Mouse (Mus musculus) kidney, embryonic 16.5 days (tissue): ENCODE measurements around the gene Glipr1. TPM values are rescaled to one million over a fixed set of nuclear protein-coding genes. Genes with fewer than 3 reads are reported as not detected.
"Not testable (repeated sequence)": the region's sequence is repeated elsewhere in the genome, so short reads cannot be mapped to it uniquely, and the experiment has no call there.

ENCODE experiments used
- ATAC-seq: fragments of 200-750 bp; cut with Nextera tagmentation; 2 replicates; pipeline ENCODE4 v1.8.0; 2017; ENCODE audit warnings: moderate TSS enrichment; ENCODE audit not compliant: low FRiP score, low TSS enrichment
- H3K27ac ChIP-seq: fragments of 300-500 bp; sonication (generic); 2 replicates; pipeline ENCODE4 v1.5.1; 2014; ENCODE audit warnings: low read length
- H3K27me3 ChIP-seq: fragments of 300-500 bp; sonication (generic); 2 replicates; pipeline ENCODE4 v1.6.1; 2014; ENCODE audit warnings: low read length, control low read depth, mixed read lengths; ENCODE audit not compliant: insufficient read depth
- H3K36me3 ChIP-seq: fragments of 300-500 bp; sonication (generic); 2 replicates; pipeline ENCODE4 v1.6.1; 2014; ENCODE audit warnings: low read length, control low read depth, mixed read lengths; ENCODE audit not compliant: insufficient read depth
- H3K4me1 ChIP-seq: fragments of 300-500 bp; sonication (generic); 2 replicates; pipeline ENCODE4 v1.6.1; 2014; ENCODE audit warnings: low read length, control low read depth, mixed read lengths; ENCODE audit not compliant: insufficient read depth
- H3K4me2 ChIP-seq: fragments of 300-500 bp; sonication (generic); replicated peaks from 2 replicates; pipeline ENCODE4 v1.6.1; 2014; ENCODE audit warnings: low read depth, low read length
- H3K4me3 ChIP-seq: fragments of 300-500 bp; sonication (generic); 2 replicates; pipeline ENCODE4 v1.5.1; 2014; ENCODE audit warnings: mild to moderate bottlenecking, low read length
- H3K9ac ChIP-seq: fragments of 300-500 bp; sonication (generic); replicated peaks from 2 replicates; pipeline ENCODE4 v1.6.1; 2014; ENCODE audit warnings: low read length
- H3K9me3 ChIP-seq: fragments of 300-500 bp; sonication (generic); 2 replicates; pipeline ENCODE4 v1.6.1; 2016; ENCODE audit warnings: low read length, control low read depth
- WGBS: fragments of 180-500 bp; shearing (Covaris S2); extraction: QIAGEN DNeasy Blood & Tissue Kit; methylation state at CpG from one replicate; pipeline ENCODE4 v1.1.7; 2014; 5-methylcytosine and 5-hydroxymethylcytosine counted together
- polyA plus RNA-seq: library from polyadenylated mRNA; unstranded; fragments of >200 nt; fragmentation: Nextera tagmentation; extraction: Ambion mirVana; gene quantifications from 2 replicates; pipeline ENCODE4 v1.2.1, GENCODE M21; 2015

The Glipr1 gene
- 1.4 and 2.7 TPM in 2 replicates for polyA plus RNA-seq

DNA sequence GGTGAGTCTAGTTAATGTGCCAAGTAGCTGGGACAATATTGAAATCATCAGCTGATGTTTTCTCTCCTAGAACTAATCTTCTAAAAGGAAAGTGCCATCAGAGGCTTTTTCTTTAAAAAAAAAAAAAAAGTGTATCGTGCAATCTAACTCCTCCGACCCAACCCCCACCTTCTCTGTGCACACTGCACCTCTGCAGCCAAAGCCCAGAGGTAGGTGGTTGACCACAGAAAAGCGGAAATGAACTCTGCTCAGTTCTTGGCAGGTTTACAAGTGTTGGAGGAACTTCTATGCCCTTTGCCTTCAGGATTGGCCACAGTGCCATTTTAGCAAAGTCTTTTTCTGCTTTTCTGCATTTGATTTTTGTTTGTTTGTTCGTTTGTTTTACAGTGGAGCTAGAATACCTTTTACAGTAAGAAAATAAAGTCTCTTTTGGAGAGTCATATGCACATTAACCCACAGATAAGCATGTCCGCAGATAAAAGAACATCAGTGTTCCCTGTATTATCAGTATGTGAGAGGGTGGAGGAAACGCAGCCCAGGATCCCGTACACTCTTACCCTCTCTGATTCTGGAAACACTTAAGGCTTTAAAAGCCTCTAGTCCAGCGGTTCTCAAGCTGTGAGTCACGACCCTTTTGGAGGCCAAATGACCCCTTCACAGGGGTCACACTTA is at the start of gene Glipr1:
Glipr1 (minus strand) TSS at position 88 of the 672 bp plus-strand sequence.
- H3K27ac ChIP-seq: no peak within 1 kb of the TSS
- 69% methylated on average over 9 of the region's 9 CpGs for WGBS
- no peaks in the 10 kb centered on the region for H3K27me3 ChIP-seq
- H3K4me3 ChIP-seq: no peak within 1 kb of the TSS
- no peaks in the 10 kb centered on the region for H3K36me3 ChIP-seq
- no peaks in the 10 kb centered on the region; the same call in 1 of the 2 replicates for H3K9me3 ChIP-seq
- no peak within 1 kb of the TSS for H3K9ac ChIP-seq
- no peaks in the 10 kb centered on the region for H3K4me1 ChIP-seq
- no peak for ATAC-seq
- no peak within 1 kb of the TSS for H3K4me2 ChIP-seq

DNA sequence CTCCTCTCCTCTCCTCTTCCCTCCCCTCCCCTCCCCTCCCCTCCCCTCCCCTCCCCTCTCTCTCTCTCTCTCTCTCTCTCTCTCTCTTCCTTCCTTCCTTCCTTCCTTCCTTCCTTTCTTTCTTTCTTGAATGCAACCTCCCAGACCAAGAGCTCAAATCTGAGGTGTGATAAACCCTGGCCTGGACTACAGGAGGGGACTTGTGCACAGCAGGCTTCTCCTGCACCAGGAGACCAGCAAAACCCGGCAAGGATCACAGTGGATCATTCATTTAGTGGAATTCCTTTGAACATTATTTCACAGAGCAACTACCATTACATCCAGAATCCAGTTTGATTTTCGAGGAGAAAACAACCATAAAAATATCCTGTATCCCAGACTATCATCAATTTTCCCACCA is 49.5 kb upstream of the Glipr1 start:
- 70% methylated on average over 2 of the region's 2 CpGs for WGBS
- not testable (repeated sequence) for H3K9me3 ChIP-seq, ATAC-seq, H3K9ac ChIP-seq, H3K36me3 ChIP-seq, H3K27ac ChIP-seq, H3K4me3 ChIP-seq, H3K27me3 ChIP-seq, H3K4me2 ChIP-seq, H3K4me1 ChIP-seq

- Histone ChIP-seq H3K4me1 (no peaks in the 10 kb centered on the region), H3K4me3 (no peak overlapping the region), H3K9me3 (no peaks in the 10 kb centered on the region), H3K9ac (no peak overlapping the region), H3K27me3 (no peaks in the 10 kb centered on the region), H3K36me3 (no peaks in the 10 kb centered on the region), H3K4me2 (no peak overlapping the region), H3K27ac (no peak overlapping the region)
- no peak for ATAC-seq
Observed at GRCm38 (mm10) chr10:112051220-112051619, 48.8 kb upstream of the Glipr1 start.

- H3K9ac ChIP-seq, H3K27ac ChIP-seq, H3K36me3 ChIP-seq, H3K4me3 ChIP-seq, H3K9me3 ChIP-seq, H3K4me2 ChIP-seq, H3K4me1 ChIP-seq, H3K27me3 ChIP-seq: not testable (repeated sequence)
- ATAC-seq: 0 out of 2 replicates have a peak, but pooled peaks have one; percentile 51
- WGBS: 30% methylated on average over 13 of the region's 14 CpGs
Observed at GRCm38 (mm10) chr10:112044283-112044682, 41.9 kb upstream of the Glipr1 start.

GRCm38 (mm10) chr10:112043523-112043922 is 41.1 kb upstream of the Glipr1 start:
- ATAC-seq: not testable (repeated sequence)

DNA sequence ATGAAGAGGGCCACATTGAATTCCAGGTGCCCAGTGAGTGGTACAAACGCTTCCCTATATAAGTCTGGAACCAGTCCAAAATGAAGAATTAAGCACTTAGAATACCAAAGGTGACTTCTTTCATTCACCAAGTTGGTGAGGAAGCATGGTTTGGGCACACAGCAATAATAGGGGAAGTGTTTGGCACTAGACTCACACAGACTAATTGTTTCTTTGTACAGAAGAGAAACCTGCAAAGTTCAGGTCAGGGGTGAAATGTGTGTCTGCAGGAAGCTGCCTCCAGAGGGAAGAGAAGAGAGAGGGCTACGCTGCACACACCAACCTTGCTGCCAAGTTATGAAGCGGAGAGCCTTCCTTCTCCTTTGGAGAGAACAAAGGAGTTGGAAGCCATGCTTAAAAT is 26.3 kb upstream of the Glipr1 start:
- not testable (repeated sequence) for H3K4me1 ChIP-seq, ATAC-seq, H3K9me3 ChIP-seq, H3K4me3 ChIP-seq, H3K4me2 ChIP-seq, H3K36me3 ChIP-seq, H3K27me3 ChIP-seq, H3K9ac ChIP-seq, H3K27ac ChIP-seq
- WGBS: 64% methylated on average over 3 of the region's 3 CpGs

More at GRCm38 (mm10) chr10:112043523-112043922, 41.1 kb upstream of the Glipr1 start:
- WGBS: 74% methylated on average over 9 of the region's 9 CpGs
- not testable (repeated sequence) for H3K9ac ChIP-seq, H3K27me3 ChIP-seq, H3K4me3 ChIP-seq, H3K4me1 ChIP-seq, H3K36me3 ChIP-seq, H3K27ac ChIP-seq, H3K9me3 ChIP-seq, H3K4me2 ChIP-seq

DNA sequence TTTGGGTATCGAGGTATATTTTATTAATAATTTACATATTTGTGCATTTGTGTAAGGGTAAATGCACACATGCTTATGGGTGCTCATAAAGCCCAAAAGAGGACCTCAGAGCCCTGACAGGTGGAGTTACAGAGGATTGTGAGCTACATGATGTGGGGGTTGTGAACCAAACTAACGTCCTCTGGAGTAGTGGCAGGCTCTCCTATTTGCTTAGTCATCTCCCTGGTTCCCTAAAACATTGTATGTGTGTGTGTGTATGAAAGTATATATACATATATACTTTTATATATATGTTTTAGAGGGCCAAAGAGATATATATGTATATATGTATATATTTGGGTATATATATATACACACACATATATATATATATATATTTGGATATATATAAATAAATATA is 21.2 kb upstream of the Glipr1 start:
- no peak overlapping the region for H3K9ac ChIP-seq
- H3K4me1 ChIP-seq: no peaks in the 10 kb centered on the region
- no peaks in the 10 kb centered on the region for H3K36me3 ChIP-seq
- no peak overlapping the region for H3K27ac ChIP-seq
- peaks cover 2% of the 10 kb centered on the region; the same call in 1 of the 2 replicates for H3K9me3 ChIP-seq
- no peaks in the 10 kb centered on the region for H3K27me3 ChIP-seq
- ATAC-seq: no peak
- no peak overlapping the region for H3K4me3 ChIP-seq
- WGBS: 72% methylated on average over 2 of the region's 2 CpGs
- H3K4me2 ChIP-seq: no peak overlapping the region

DNA sequence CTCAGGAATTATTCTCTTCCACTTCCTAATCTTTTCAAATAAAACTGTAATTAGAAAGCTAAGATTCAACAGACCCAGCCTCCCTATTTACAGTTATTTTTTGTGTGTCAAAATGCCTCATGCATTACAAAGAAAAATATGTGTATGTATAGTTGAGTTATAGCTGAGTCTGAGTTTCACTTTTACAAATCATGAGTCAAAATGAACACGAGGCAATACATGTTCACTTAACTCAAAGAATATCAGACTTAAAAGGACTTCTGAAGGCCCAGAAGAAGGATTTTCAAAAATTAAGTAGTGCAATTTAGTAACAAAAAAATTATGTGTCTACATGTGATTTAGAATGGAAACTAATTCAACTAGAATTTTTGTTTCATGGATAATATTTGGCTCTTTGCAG is 7.1 kb upstream of the Glipr1 start:
- not testable (repeated sequence) for H3K4me3 ChIP-seq, H3K36me3 ChIP-seq, H3K9me3 ChIP-seq, H3K4me2 ChIP-seq, H3K27ac ChIP-seq, ATAC-seq, H3K27me3 ChIP-seq, H3K9ac ChIP-seq, H3K4me1 ChIP-seq
- 72% methylated on average over 1 of the region's 1 CpGs for WGBS

DNA sequence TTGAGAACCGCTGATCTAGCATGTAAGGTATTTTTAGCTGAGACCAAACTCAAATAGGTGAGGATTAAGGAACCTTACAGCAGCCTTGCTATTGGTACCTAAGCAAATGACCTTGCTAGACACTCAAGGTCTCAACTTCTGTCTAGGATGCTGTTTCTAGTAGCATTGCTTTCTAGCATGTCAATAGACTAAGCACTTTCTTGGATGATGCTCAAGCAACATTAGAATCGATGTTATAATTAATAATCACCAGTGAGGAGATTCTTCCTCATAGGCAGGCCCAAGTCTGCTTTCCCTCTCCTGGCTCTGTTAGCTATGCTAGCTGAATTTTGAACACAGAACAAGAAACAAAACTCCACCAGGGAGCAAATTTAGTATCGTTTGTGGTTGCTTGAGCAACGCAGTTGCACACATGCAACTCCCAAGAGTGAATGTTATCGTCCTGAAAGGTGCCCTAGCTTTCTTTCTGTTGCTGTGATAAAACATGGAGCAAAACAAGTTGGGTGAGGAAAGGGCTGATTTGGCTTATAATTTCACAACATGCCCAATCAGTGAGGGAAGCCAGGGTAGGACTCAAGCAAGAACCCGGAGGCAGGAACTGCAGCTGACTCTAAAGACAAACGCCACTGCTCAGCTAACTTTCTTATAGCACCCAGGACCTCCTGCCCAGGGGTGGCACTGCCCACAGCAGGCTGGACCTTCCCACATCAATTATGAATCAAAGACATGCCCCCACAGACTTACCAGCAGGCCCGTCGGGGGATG is 493 bp downstream of the Glipr1 start:
- H3K4me2 ChIP-seq: no peak overlapping the region
- no peak overlapping the region for H3K4me3 ChIP-seq
- WGBS: 86% methylated on average over 9 of the region's 9 CpGs
- no peaks in the 10 kb centered on the region for H3K27me3 ChIP-seq
- H3K4me1 ChIP-seq: no peaks in the 10 kb centered on the region
- H3K27ac ChIP-seq: no peak overlapping the region
- no peak for ATAC-seq
- H3K9me3 ChIP-seq: no peaks in the 10 kb centered on the region; the same call in 1 of the 2 replicates
- no peak overlapping the region for H3K9ac ChIP-seq
- no peaks in the 10 kb centered on the region for H3K36me3 ChIP-seq

- ATAC-seq: no peak
- WGBS: 94% methylated on average over 2 of the region's 2 CpGs
- H3K36me3 ChIP-seq: no peaks in the 10 kb centered on the region
- H3K9ac ChIP-seq: no peak overlapping the region
- H3K9me3 ChIP-seq: no peaks in the 10 kb centered on the region; the same call in 1 of the 2 replicates
- H3K4me2 ChIP-seq: no peak overlapping the region
- no peaks in the 10 kb centered on the region for H3K4me1 ChIP-seq
- H3K4me3 ChIP-seq: no peak overlapping the region
- no peak overlapping the region for H3K27ac ChIP-seq
- no peaks in the 10 kb centered on the region for H3K27me3 ChIP-seq
Observed at GRCm38 (mm10) chr10:112001350-112001749, 1.1 kb downstream of the Glipr1 start.
